Comparison of ENCODE assay signal across 10 mouse cellular contexts in genomic region chr3:83783716-83784469, GRCm38 (mm10). TPM values are rescaled to one million over a fixed set of nuclear protein-coding genes. Genes with fewer than 3 reads are reported as not detected.
DNase-seq lines count a peak whose midpoint lies in the region; ATAC-seq and TF ChIP-seq lines count a peak whose summit lies in the region.
"Had no signal": no experiment of that assay in that cellular context is flagged by ENCODE, and none has a peak within 500 bp of the region (broad histone marks: within the 10 kb centered on the region; RNA-seq: fewer than 3 reads in every experiment).

No protein-coding gene starts in this region.

- WGBS in intestine, embryonic 14.5 days: 7% methylated on average over 11 of the region's 11 CpGs
- WGBS in intestine, postnatal 0 days: 15% methylated on average over 11 of the region's 11 CpGs
- 9% methylated on average over 11 of the region's 11 CpGs for WGBS in hindbrain, embryonic 12.5 days
- 3% methylated on average over 11 of the region's 11 CpGs for WGBS in neural tube, embryonic 12.5 days

- peak; percentile 68 for DNase-seq in intestine, embryonic 14.5 days (ENCODE audit: low spot score)
- peak; percentile 67 for DNase-seq in embryo, embryonic 9.5 days (ENCODE audit: extremely low spot score)
- no peak for DNase-seq in cerebellum, adult 9-10 months
- no peak for DNase-seq in frontal cortex, postnatal 25 days (ENCODE audit: low spot score in 2 of 2)
- DNase-seq: adrenal gland, postnatal 25 days; right cerebral cortex, postnatal 14 days; thymus, postnatal 4 days had no signal

- TF ChIP-seq CTCF in intestine, postnatal 0 days (IDR thresholded peaks at IDR 0.05; ENCODE audit: low read depth): no peak

- peak overlapping the region; percentile 74 for H3K27ac ChIP-seq in intestine, embryonic 14.5 days (ENCODE audit: low read depth)
- H3K27ac ChIP-seq in intestine, postnatal 0 days (ENCODE audit: low read depth, low read length): no peak overlapping the region
- no peak overlapping the region for H3K27ac ChIP-seq in hindbrain, embryonic 12.5 days
- no peak overlapping the region for H3K27ac ChIP-seq in neural tube, embryonic 12.5 days

- H3K9ac ChIP-seq in intestine, embryonic 14.5 days (ENCODE audit: low read length): no peak overlapping the region
- no peak overlapping the region for H3K9ac ChIP-seq in intestine, postnatal 0 days (ENCODE audit: low read depth, low read length)
- no peak overlapping the region for H3K9ac ChIP-seq in hindbrain, embryonic 12.5 days
- H3K9ac ChIP-seq in neural tube, embryonic 12.5 days: no peak overlapping the region

- H3K4me1 ChIP-seq in intestine, embryonic 14.5 days (replicated peaks; ENCODE audit: control insufficient read depth, insufficient read depth, low read length): peaks cover 17% of the 10 kb centered on the region
- no peaks in the 10 kb centered on the region for H3K4me1 ChIP-seq in intestine, postnatal 0 days (replicated peaks; ENCODE audit: control insufficient read depth, insufficient read depth, low read length)
- peaks cover 15% of the 10 kb centered on the region for H3K4me1 ChIP-seq in hindbrain, embryonic 12.5 days
- H3K4me1 ChIP-seq in neural tube, embryonic 12.5 days: peaks cover 19% of the 10 kb centered on the region

- H3K4me2 ChIP-seq in intestine, embryonic 14.5 days (ENCODE audit: low read length): peak overlapping the region; percentile 34
- no peak overlapping the region; the same call in 1 of the 2 replicates for H3K4me2 ChIP-seq in intestine, postnatal 0 days (replicated peaks; ENCODE audit: low read depth)
- H3K4me2 ChIP-seq in hindbrain, embryonic 12.5 days (replicated peaks): 0 out of 2 replicates have a peak overlapping the region, but pooled peaks have one; percentile 9
- H3K4me2 ChIP-seq in neural tube, embryonic 12.5 days (replicated peaks): peak overlapping the region; percentile 12

- H3K27me3 ChIP-seq in intestine, embryonic 14.5 days (replicated peaks; ENCODE audit: control insufficient read depth, insufficient read depth, low read length): 0 out of 2 replicates have a peak, but pooled peaks cover 2% of the 10 kb centered on the region
- H3K27me3 ChIP-seq in intestine, postnatal 0 days (replicated peaks; ENCODE audit: control insufficient read depth, insufficient read depth, low read length): no peaks in the 10 kb centered on the region
- peaks cover 10% of the 10 kb centered on the region for H3K27me3 ChIP-seq in hindbrain, embryonic 12.5 days
- H3K27me3 ChIP-seq in neural tube, embryonic 12.5 days (replicated peaks): peaks cover 2% of the 10 kb centered on the region

- H3K9me3 ChIP-seq in intestine, embryonic 14.5 days (ENCODE audit: control insufficient read depth, low read length): no peaks in the 10 kb centered on the region
- H3K9me3 ChIP-seq in intestine, postnatal 0 days (ENCODE audit: control insufficient read depth): no peaks in the 10 kb centered on the region
- H3K9me3 ChIP-seq in hindbrain, embryonic 12.5 days (replicated peaks): no peaks in the 10 kb centered on the region
- H3K9me3 ChIP-seq in neural tube, embryonic 12.5 days: peaks cover 7% of the 10 kb centered on the region; the same call in 1 of the 2 replicates

- peak; percentile 50 for ATAC-seq in intestine, embryonic 14.5 days (replicated peaks; ENCODE audit: low FRiP score, low TSS enrichment, low read depth)
- ATAC-seq in intestine, postnatal 0 days: no peak
- no peak for ATAC-seq in hindbrain, embryonic 12.5 days (ENCODE audit: low FRiP score)
- peak; percentile 32; the same call in 1 of the 2 replicates for ATAC-seq in neural tube, embryonic 12.5 days (ENCODE audit: low FRiP score, low read depth)

- H3K36me3 ChIP-seq in intestine, embryonic 14.5 days (ENCODE audit: control insufficient read depth, insufficient read depth, low read length): no peaks in the 10 kb centered on the region
- no peaks in the 10 kb centered on the region for H3K36me3 ChIP-seq in intestine, postnatal 0 days (ENCODE audit: control insufficient read depth, insufficient read depth)
- no peaks in the 10 kb centered on the region for H3K36me3 ChIP-seq in hindbrain, embryonic 12.5 days
- no peaks in the 10 kb centered on the region for H3K36me3 ChIP-seq in neural tube, embryonic 12.5 days

- no peak overlapping the region for H3K4me3 ChIP-seq in intestine, embryonic 14.5 days (ENCODE audit: low read depth, low read length)
- H3K4me3 ChIP-seq in intestine, postnatal 0 days (ENCODE audit: low read depth, low read length): no peak overlapping the region
- no peak overlapping the region for H3K4me3 ChIP-seq in hindbrain, embryonic 12.5 days
- H3K4me3 ChIP-seq in neural tube, embryonic 12.5 days: no peak overlapping the region

RNA-seq across cellular contexts. Expression of gene Sfrp2, which starts 17.8 kb away (rescaled TPM):
- 102 and 108 TPM in 2 replicates for polyA plus RNA-seq in intestine, embryonic 14.5 days (2014; fragmentation: Nextera tagmentation; extraction: Ambion mirVana)
- 15.8 and 20.7 TPM in 2 replicates for polyA plus RNA-seq in intestine, postnatal 0 days (2015; fragmentation: Nextera tagmentation; extraction: Ambion mirVana)
- 159 and 176 TPM in 2 replicates for polyA plus RNA-seq in hindbrain, embryonic 12.5 days (2016; fragmentation: Nextera tagmentation; extraction: Ambion mirVana)
- polyA plus RNA-seq in neural tube, embryonic 12.5 days (2016; fragmentation: Nextera tagmentation; extraction: Ambion mirVana): 116 and 133 TPM in 2 replicates

RNA-seq across cellular contexts. Expression of gene Tlr2, which starts 57.7 kb away (rescaled TPM):
- 3.5 and 3.9 TPM in 2 replicates for polyA plus RNA-seq in intestine, embryonic 14.5 days (2014; fragmentation: Nextera tagmentation; extraction: Ambion mirVana)
- polyA plus RNA-seq in intestine, postnatal 0 days (2015; fragmentation: Nextera tagmentation; extraction: Ambion mirVana): 1.4 and 1.5 TPM in 2 replicates
- 2.0 and 2.4 TPM in 2 replicates for polyA plus RNA-seq in hindbrain, embryonic 12.5 days (2016; fragmentation: Nextera tagmentation; extraction: Ambion mirVana)
- 1.5 and 1.7 TPM in 2 replicates for polyA plus RNA-seq in neural tube, embryonic 12.5 days (2016; fragmentation: Nextera tagmentation; extraction: Ambion mirVana)

Comparison
In these comparisons a context has a peak if more than half of its experiments do, and no peak if none do; other contexts are left out.
1. ATAC-seq: peak in intestine, embryonic 14.5 days (single experiment) and neural tube, embryonic 12.5 days (single experiment); none in intestine, postnatal 0 days (single experiment) and hindbrain, embryonic 12.5 days (single experiment).
2. DNase-seq: peak in intestine, embryonic 14.5 days (single experiment) and embryo, embryonic 9.5 days (single experiment); none in cerebellum, adult 9-10 months (single experiment) and frontal cortex, postnatal 25 days (0 of 2).